Mouse (Mus musculus) ES-Bruce4 (cell line): ENCODE results near the gene Lrrc58. TPM values are rescaled to one million over a fixed set of nuclear protein-coding genes. Genes with fewer than 3 reads are reported as not detected.

ENCODE experiments used
- H3K27ac ChIP-seq: 2 replicates; pipeline ENCODE4 v1.5.1; 2012; ENCODE audit warnings: low read length, inconsistent platforms; ENCODE audit not compliant: insufficient read depth
- H3K27me3 ChIP-seq: 2 replicates; pipeline ENCODE4 v1.6.1; 2012; ENCODE audit warnings: mild to moderate bottlenecking, low read length, inconsistent platforms; ENCODE audit not compliant: control insufficient read depth, poor library complexity, insufficient read depth, severe bottlenecking
- H3K36me3 ChIP-seq: 2 replicates; pipeline ENCODE4 v1.6.1; 2012; ENCODE audit warnings: inconsistent platforms, mild to moderate bottlenecking, low read length, moderate library complexity; ENCODE audit not compliant: control insufficient read depth, poor library complexity, insufficient read depth, severe bottlenecking
- H3K4me1 ChIP-seq: one replicate; pipeline ENCODE4 v1.8.1; 2011; ENCODE audit warnings: low read length; ENCODE audit not compliant: control insufficient read depth, insufficient read depth
- H3K4me3 ChIP-seq: 2 replicates; pipeline ENCODE4 v1.5.1; 2011; ENCODE audit warnings: low read depth, mild to moderate bottlenecking, low read length
- H3K9ac ChIP-seq: 2 replicates; pipeline ENCODE4 v1.6.1; 2012; ENCODE audit warnings: low read depth, mild to moderate bottlenecking, inconsistent platforms; ENCODE audit not compliant: poor library complexity, severe bottlenecking
- H3K9me3 ChIP-seq: replicated peaks from 2 replicates; pipeline ENCODE4 v1.6.1; 2012; ENCODE audit warnings: mild to moderate bottlenecking, low read length, inconsistent platforms; ENCODE audit not compliant: control insufficient read depth, poor library complexity, insufficient read depth, severe bottlenecking
- CTCF ChIP-seq: IDR thresholded peaks from one replicate; pipeline ENCODE4 v1.8.1; 2011; ENCODE audit warnings: low read depth, low read length
- EP300 ChIP-seq: IDR thresholded peaks from 2 replicates; pipeline ENCODE4 v1.6.1; 2011; ENCODE audit warnings: low read depth, low read length; ENCODE audit not compliant: insufficient read depth
- POLR2A ChIP-seq: IDR thresholded peaks from one replicate; pipeline ENCODE4 v1.8.1; 2011; ENCODE audit warnings: low read length; ENCODE audit not compliant: insufficient read depth
- polyA plus RNA-seq: library from polyadenylated mRNA; stranded (reverse); fragments of >200 nt; gene quantifications from 2 replicates; pipeline ENCODE4 v1.2.4, GENCODE M21; 2011; ENCODE audit warnings: low read depth; ENCODE audit not compliant: missing spikeins, insufficient read depth, insufficient read length

Gene Lrrc58
- polyA plus RNA-seq, 1 experiment, result 61.3 TPM

DNA sequence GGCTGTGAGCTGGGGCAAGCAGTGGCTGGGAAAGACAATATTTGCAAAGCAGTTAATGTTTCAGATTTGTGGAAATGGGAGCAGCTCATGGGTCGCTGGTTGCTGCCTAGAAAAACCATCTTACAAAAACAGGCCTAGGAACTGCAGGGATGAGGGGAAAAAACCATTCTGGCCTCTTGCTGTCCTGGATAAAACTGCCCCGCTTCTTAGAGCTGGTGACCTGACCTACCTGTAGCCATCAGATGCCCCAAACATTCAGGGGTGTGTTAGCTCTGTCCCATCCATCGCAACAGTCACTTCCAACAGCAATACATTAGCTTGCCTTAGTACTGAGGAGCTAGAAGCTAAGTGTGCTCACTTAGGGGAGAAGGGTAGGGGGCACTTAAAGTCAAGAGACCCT is 20.8 kb downstream of the Lrrc58 start:
- H3K4me1 ChIP-seq, result no peaks in the 10 kb centered on the region
- H3K27me3 ChIP-seq, result no peaks in the 10 kb centered on the region
- no peaks in the 10 kb centered on the region for H3K9me3 ChIP-seq
- H3K36me3 ChIP-seq, result no peaks in the 10 kb centered on the region
- no peak overlapping the region for H3K9ac ChIP-seq
- H3K4me3 ChIP-seq, result no peak overlapping the region
- H3K27ac ChIP-seq, result no peak overlapping the region
- TF ChIP-seq EP300 (no peak), CTCF (no peak), POLR2A (no peak)

GRCm38 (mm10) chr16:37892667-37893066 is 24.5 kb downstream of the Lrrc58 start:
- H3K27me3 ChIP-seq, result no peaks in the 10 kb centered on the region
- no peaks in the 10 kb centered on the region for H3K9me3 ChIP-seq
- no peaks in the 10 kb centered on the region for H3K4me1 ChIP-seq
- H3K36me3 ChIP-seq, result no peaks in the 10 kb centered on the region
- no peak overlapping the region for H3K4me3 ChIP-seq
- no peak overlapping the region for H3K27ac ChIP-seq
- no peak overlapping the region for H3K9ac ChIP-seq
- no peak for TF ChIP-seq EP300
- TF ChIP-seq CTCF, result no peak
- TF ChIP-seq POLR2A, result no peak

DNA sequence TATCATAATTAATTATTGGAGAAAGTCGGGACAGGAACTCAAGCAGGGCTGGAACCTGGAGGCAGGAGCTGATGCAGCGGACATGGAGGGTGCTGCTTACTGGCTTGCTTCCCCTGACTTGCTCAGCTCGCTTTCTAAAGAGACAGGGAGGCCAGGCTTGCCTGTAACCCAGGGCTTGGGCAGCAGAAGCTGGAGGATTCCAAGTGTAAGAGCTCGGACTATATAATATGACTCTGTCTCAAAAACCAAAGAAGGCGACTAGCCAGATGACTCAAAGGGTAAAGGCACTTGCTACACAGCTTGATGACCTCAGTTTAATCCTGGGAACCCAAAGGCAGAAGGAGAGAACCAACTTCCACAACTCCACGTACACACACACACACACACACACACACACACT is 25.2 kb downstream of the Lrrc58 start:
- no peak for TF ChIP-seq EP300
- TF ChIP-seq CTCF, result no peak
- no peak for TF ChIP-seq POLR2A
- Histone ChIP-seq H3K4me3 (no peak overlapping the region), H3K9ac (no peak overlapping the region), H3K4me1 (no peaks in the 10 kb centered on the region), H3K36me3 (no peaks in the 10 kb centered on the region), H3K9me3 (no peaks in the 10 kb centered on the region), H3K27ac (no peak overlapping the region), H3K27me3 (no peaks in the 10 kb centered on the region)

- Histone ChIP-seq H3K27me3 (no peaks in the 10 kb centered on the region), H3K27ac (no peak overlapping the region), H3K4me1 (no peaks in the 10 kb centered on the region), H3K4me3 (no peak overlapping the region), H3K9me3 (no peaks in the 10 kb centered on the region), H3K9ac (no peak overlapping the region), H3K36me3 (no peaks in the 10 kb centered on the region)
- TF ChIP-seq POLR2A (no peak), EP300 (no peak), CTCF (no peak)
Observed at GRCm38 (mm10) chr16:37893942-37894341, 25.8 kb downstream of the Lrrc58 start.

- Histone ChIP-seq H3K27ac (no peak overlapping the region), H3K4me1 (no peaks in the 10 kb centered on the region), H3K9me3 (no peaks in the 10 kb centered on the region), H3K9ac (no peak overlapping the region), H3K4me3 (no peak overlapping the region), H3K27me3 (no peaks in the 10 kb centered on the region), H3K36me3 (no peaks in the 10 kb centered on the region)
- TF ChIP-seq POLR2A (no peak), EP300 (no peak), CTCF (no peak)
Observed at GRCm38 (mm10) chr16:37898790-37899189, 30.6 kb downstream of the Lrrc58 start.

- Histone ChIP-seq H3K9me3 (no peaks in the 10 kb centered on the region), H3K27me3 (no peaks in the 10 kb centered on the region), H3K27ac (no peak overlapping the region), H3K36me3 (no peaks in the 10 kb centered on the region), H3K4me1 (no peaks in the 10 kb centered on the region), H3K4me3 (no peak overlapping the region), H3K9ac (no peak overlapping the region)
- TF ChIP-seq EP300, result no peak
- no peak for TF ChIP-seq CTCF
- no peak for TF ChIP-seq POLR2A
Observed at GRCm38 (mm10) chr16:37899357-37899756, 31.2 kb downstream of the Lrrc58 start.
